Mouse (Mus musculus) ovary, postnatal 14 days (tissue): ENCODE measurements around the gene Aacs.

Experiments used
- DNase-seq: peaks from one replicate; pipeline ENCODE4 v3.0.0; 2022; ENCODE audit warnings: low spot score

Gene Aacs

GRCm38 (mm10) chr5:125534168-125534610 is 58.6 kb downstream of the Aacs start:
- no peak for DNase-seq

- DNase-seq: no peak
Measured at GRCm38 (mm10) chr5:125534611-125535324, 59.2 kb downstream of the Aacs start.

- DNase-seq: no peak
Measured at GRCm38 (mm10) chr5:125545090-125545489, 69.5 kb downstream of the Aacs start.

- DNase-seq: no peak
Measured at GRCm38 (mm10) chr5:125546293-125546692, 70.7 kb downstream of the Aacs start.

GRCm38 (mm10) chr5:125549750-125550489 is 74.3 kb downstream of the Aacs start:
- DNase-seq: no peak

GRCm38 (mm10) chr5:125555732-125556131 is 80.1 kb downstream of the Aacs start:
- no peak for DNase-seq

GRCm38 (mm10) chr5:125563492-125563891 is 87.9 kb downstream of the Aacs start:
- DNase-seq: no peak

GRCm38 (mm10) chr5:125565725-125566124 is 90.1 kb downstream of the Aacs start:
- no peak for DNase-seq
